Mouse (Mus musculus) liver, adult 2 months (tissue): ENCODE results near the gene Krt79. TPM values are rescaled to one million over a fixed set of nuclear protein-coding genes. Genes with fewer than 3 reads are reported as not detected.
A peak's percentile ranks its signal among the peaks of the same experiment; 100 is the strongest.

Experiments
- DNase-seq: peaks from one replicate; pipeline ENCODE4 v3.0.0-alpha.2; 2011; ENCODE audit warnings: low read depth, low spot score; ENCODE audit errors: extremely low read depth
- H3K27ac ChIP-seq: fragments of 200-500 bp; replicated peaks from 2 replicates; pipeline ENCODE4 v1.5.1; 2012; ENCODE audit warnings: low read depth, mild to moderate bottlenecking, control low read depth, inconsistent platforms, low read length; ENCODE audit not compliant: insufficient read depth
- H3K27me3 ChIP-seq: fragments of 200-500 bp; 2 replicates; pipeline ENCODE4 v1.6.1; 2012; ENCODE audit warnings: mild to moderate bottlenecking, moderate library complexity, low read length, inconsistent platforms; ENCODE audit not compliant: control insufficient read depth, insufficient read depth
- H3K36me3 ChIP-seq: fragments of 200-500 bp; 2 replicates; pipeline ENCODE4 v1.6.1; 2012; ENCODE audit warnings: low read length, inconsistent platforms; ENCODE audit not compliant: control insufficient read depth, insufficient read depth
- H3K4me1 ChIP-seq: fragments of 200-500 bp; 2 replicates; pipeline ENCODE4 v1.6.1; 2011; ENCODE audit warnings: low read length; ENCODE audit not compliant: control insufficient read depth, insufficient read depth
- H3K4me3 ChIP-seq: fragments of 200-500 bp; 2 replicates; pipeline ENCODE4 v1.5.1; 2011; ENCODE audit warnings: low read depth, mild to moderate bottlenecking, control low read depth, low read length, moderate library complexity; ENCODE audit not compliant: insufficient read depth
- H3K79me2 ChIP-seq: fragments of 200-500 bp; 2 replicates; pipeline ENCODE4 v1.6.1; 2012; ENCODE audit warnings: inconsistent platforms, mild to moderate bottlenecking, low read length, moderate library complexity; ENCODE audit not compliant: control insufficient read depth, insufficient read depth
- H3K9ac ChIP-seq: fragments of 200-500 bp; 2 replicates; pipeline ENCODE4 v1.6.1; 2012; ENCODE audit warnings: low read depth, mild to moderate bottlenecking, control low read depth, inconsistent platforms, low read length
- CTCF ChIP-seq: fragments of 200-500 bp; IDR thresholded peaks from 2 replicates; pipeline ENCODE4 v1.5.1; 2011; ENCODE audit warnings: low read depth, low read length, control low read depth
- POLR2A ChIP-seq: fragments of 200-500 bp; IDR thresholded peaks from 2 replicates; pipeline ENCODE4 v1.6.1; 2011; ENCODE audit warnings: low read length, control low read depth; ENCODE audit not compliant: insufficient read depth; ENCODE audit errors: extremely low read depth
- WGBS: fragments of 180-500 bp; shearing (Covaris S2); methylation state at CpG from one replicate; pipeline ENCODE4 v1.1.7; 2018; 5-methylcytosine and 5-hydroxymethylcytosine counted together
- polyA plus RNA-seq: library from polyadenylated mRNA; depleted of rRNA; stranded (reverse); fragments of >200 nt; gene quantifications from 2 replicates; pipeline ENCODE4 v1.2.3, GENCODE M21; 2012
- total RNA-seq: library from RNA; depleted of rRNA; stranded (reverse); fragments of >200 nt; gene quantifications from 2 replicates; pipeline ENCODE4 v1.2.3, GENCODE M21; 2014

The Krt79 gene
- total and polyA plus RNA-seq, 2 experiments, result 0.09 to 0.10 TPM

DNA sequence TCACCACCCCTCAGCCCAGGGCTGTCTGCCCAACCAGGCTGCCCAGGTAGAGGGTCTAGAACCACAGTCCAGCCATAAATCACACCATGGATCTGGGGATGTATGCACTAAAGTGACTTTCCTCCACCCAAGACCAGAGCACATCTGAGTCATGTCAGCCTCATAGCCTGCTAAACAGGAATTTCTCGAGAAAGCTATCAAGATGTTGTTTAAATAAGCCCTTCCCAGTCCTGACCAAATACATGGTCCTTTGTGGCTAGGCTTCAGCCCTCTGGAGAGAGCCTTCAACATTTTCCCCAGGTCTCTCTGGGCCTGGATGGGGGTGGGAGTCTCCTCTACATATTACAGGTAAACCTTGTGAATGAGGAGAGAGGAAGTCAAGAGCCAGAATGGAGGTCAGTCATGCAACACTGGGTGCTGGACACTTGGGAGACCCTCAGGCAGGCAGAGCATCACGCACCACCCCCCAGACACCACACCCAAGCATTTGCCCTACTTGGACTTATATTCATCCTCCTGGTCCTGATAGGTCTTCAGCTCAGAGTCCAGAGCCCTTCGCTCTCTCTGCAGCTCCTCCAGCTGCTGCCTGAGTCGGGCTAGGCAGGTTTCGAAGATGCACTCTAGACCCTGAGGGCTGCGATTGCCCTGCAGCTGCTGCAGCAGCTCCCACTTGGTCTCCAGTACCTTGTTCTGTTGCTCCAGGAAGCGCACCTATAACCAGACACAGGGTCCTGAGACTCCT is 12.8 kb upstream of the Krt79 start:
- Histone ChIP-seq H3K27ac (no peak overlapping the region), H3K9ac (no peak overlapping the region), H3K27me3 (0 out of 2 replicates have a peak, but pooled peaks cover 2% of the 10 kb centered on the region), H3K79me2 (no peaks in the 10 kb centered on the region), H3K36me3 (no peaks in the 10 kb centered on the region), H3K4me1 (no peaks in the 10 kb centered on the region), H3K4me3 (no peak overlapping the region)
- WGBS, result 86% methylated on average over 7 of the region's 7 CpGs
- no peak for DNase-seq
- TF ChIP-seq POLR2A, result no peak
- no peak for TF ChIP-seq CTCF

DNA sequence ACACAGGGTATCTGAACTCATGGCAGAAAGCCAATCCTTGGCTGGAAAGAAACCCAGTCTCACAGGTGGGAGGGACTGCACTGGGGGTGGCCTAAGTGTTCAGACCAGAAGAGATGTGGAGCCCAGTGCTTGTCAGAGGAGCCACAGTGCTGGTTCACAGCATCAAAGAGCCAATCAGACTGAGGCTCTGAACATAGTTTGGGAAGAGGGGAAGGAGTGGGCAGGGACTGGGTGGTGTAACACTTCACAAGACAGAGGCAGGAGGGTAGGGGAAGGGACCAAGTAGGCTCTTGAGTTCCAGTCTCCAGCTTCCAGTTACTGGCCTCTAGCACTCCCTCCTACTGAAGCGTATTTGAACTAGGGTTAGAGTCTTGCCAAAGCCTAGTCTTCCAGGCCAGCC is 5.3 kb upstream of the Krt79 start:
- Histone ChIP-seq H3K4me1 (no peaks in the 10 kb centered on the region), H3K79me2 (no peaks in the 10 kb centered on the region), H3K27me3 (no peaks in the 10 kb centered on the region), H3K27ac (no peak overlapping the region), H3K4me3 (no peak overlapping the region), H3K9ac (no peak overlapping the region), H3K36me3 (no peaks in the 10 kb centered on the region)
- no peak for DNase-seq
- no peak for TF ChIP-seq CTCF
- TF ChIP-seq POLR2A, result no peak
- 79% methylated on average over 1 of the region's 1 CpGs for WGBS

GRCm38 (mm10) chr15:101941948-101942347 is 1.8 kb upstream of the Krt79 start:
- Histone ChIP-seq H3K9ac (no peak overlapping the region), H3K27me3 (no peaks in the 10 kb centered on the region), H3K79me2 (no peaks in the 10 kb centered on the region), H3K36me3 (no peaks in the 10 kb centered on the region), H3K4me3 (no peak overlapping the region), H3K4me1 (peaks cover 5% of the 10 kb centered on the region; the same call in 1 of the 2 replicates), H3K27ac (no peak overlapping the region)
- DNase-seq, result no peak
- TF ChIP-seq CTCF (no peak), POLR2A (no peak)
- WGBS, result 76% methylated on average over 8 of the region's 8 CpGs

DNA sequence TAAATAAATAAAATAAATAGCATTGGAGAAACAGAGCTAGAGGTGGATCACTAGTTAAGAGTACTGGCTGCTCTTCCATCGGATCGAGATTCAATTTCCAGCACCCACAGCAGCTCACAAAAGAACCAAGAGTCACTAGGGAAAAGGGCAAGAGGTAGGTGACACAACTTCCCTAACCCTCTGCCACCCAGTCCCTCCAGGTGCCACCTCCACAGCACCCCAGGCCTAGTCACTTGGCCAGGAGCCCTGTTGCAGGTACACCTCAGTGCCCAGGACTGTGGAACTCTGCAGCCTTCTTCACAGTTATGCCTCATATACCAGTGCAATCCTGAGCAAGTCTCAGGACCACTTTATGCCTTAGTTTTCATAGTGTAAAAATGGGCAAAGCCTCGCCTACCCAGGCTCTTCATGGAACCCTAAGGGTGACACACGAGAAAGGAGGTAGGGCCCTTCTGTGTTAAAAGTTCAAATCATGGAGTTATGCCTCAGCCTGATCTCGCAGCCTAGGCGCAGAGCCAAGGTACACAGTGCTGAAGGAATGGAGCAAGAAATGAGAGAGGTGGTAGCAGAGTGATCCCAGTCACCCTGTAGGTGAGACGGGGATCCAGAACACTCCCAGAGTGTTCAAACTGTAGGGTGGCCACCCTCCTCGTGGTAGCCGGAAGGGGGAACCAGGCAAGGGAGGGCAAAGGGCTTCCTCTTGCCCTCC is 1.4 kb downstream of the Krt79 start:
- Histone ChIP-seq H3K36me3 (no peaks in the 10 kb centered on the region), H3K4me3 (no peak overlapping the region), H3K27ac (no peak overlapping the region), H3K9ac (no peak overlapping the region), H3K79me2 (no peaks in the 10 kb centered on the region), H3K4me1 (peaks cover 5% of the 10 kb centered on the region; the same call in 1 of the 2 replicates), H3K27me3 (no peaks in the 10 kb centered on the region)
- TF ChIP-seq CTCF (no peak), POLR2A (no peak)
- WGBS, result 40% methylated on average over 9 of the region's 9 CpGs
- DNase-seq, result peak; percentile 73

DNA sequence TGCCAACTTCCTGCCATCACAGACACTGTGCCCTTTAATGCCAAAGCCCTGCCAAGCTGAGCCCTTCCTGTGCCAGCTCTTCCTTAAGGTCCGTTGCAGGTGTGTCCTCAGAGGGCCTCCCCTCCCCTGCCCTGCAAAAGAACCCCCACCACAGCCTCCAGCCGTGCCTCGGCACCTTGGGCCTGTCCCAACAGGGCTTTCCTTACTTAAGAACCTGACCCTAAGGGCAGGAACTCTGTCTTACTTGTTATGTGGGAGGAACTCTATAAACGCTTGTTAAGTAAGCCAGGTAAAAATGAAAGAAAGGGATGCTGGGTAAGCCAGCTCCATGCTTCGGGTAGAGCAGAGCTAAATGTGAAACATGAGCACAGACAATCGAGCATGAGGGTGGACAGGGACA is 7.1 kb downstream of the Krt79 start:
- TF ChIP-seq POLR2A (no peak), CTCF (no peak)
- Histone ChIP-seq H3K9ac (no peak overlapping the region), H3K36me3 (no peaks in the 10 kb centered on the region), H3K4me3 (no peak overlapping the region), H3K79me2 (no peaks in the 10 kb centered on the region), H3K27me3 (no peaks in the 10 kb centered on the region), H3K27ac (no peak overlapping the region), H3K4me1 (peaks cover 11% of the 10 kb centered on the region)
- WGBS, result 83% methylated on average over 6 of the region's 6 CpGs
- DNase-seq, result no peak
